Mouse (Mus musculus) forebrain, postnatal 0 days (tissue): Measurements from ENCODE around the gene Zfp467. TPM values are rescaled to one million over a fixed set of nuclear protein-coding genes. Genes with fewer than 3 reads are reported as not detected.

Source experiments
- ATAC-seq: fragments of 200-750 bp; cut with Nextera tagmentation; 2 replicates; pipeline ENCODE4 v1.8.0; 2017; ENCODE audit warnings: mild to moderate bottlenecking, moderate library complexity
- DNase-seq: peaks from one replicate; pipeline ENCODE4 v3.0.0-alpha.2; 2015
- H3K27ac ChIP-seq: fragments of 300-500 bp; sonication (generic); 2 replicates; pipeline ENCODE4 v1.5.1; 2014; ENCODE audit warnings: low read depth, mild to moderate bottlenecking, antibody characterized with exemption, low read length, moderate library complexity, mixed read lengths
- H3K27me3 ChIP-seq: fragments of 300-500 bp; sonication (generic); 2 replicates; pipeline ENCODE4 v1.6.1; 2014; ENCODE audit warnings: mild to moderate bottlenecking, low read length, mixed read lengths; ENCODE audit not compliant: insufficient read depth
- H3K36me3 ChIP-seq: fragments of 300-500 bp; sonication (generic); 2 replicates; pipeline ENCODE4 v1.6.1; 2014; ENCODE audit warnings: mild to moderate bottlenecking, moderate library complexity; ENCODE audit not compliant: insufficient read depth
- H3K4me1 ChIP-seq: fragments of 300-500 bp; sonication (generic); 2 replicates; pipeline ENCODE4 v1.6.1; 2014; ENCODE audit warnings: antibody characterized with exemption; ENCODE audit not compliant: insufficient read depth
- H3K4me2 ChIP-seq: fragments of 300-500 bp; sonication (generic); 2 replicates; pipeline ENCODE4 v1.6.1; 2014; ENCODE audit warnings: low read depth, mild to moderate bottlenecking, moderate library complexity
- H3K4me3 ChIP-seq: fragments of 300-500 bp; sonication (generic); 2 replicates; pipeline ENCODE4 v1.5.1; 2014; ENCODE audit warnings: low read depth, low read length, mixed read lengths
- H3K9ac ChIP-seq: fragments of 300-500 bp; sonication (generic); 2 replicates; pipeline ENCODE4 v1.6.1; 2014; ENCODE audit warnings: mild to moderate bottlenecking
- H3K9me3 ChIP-seq: fragments of 300-500 bp; sonication (generic); 2 replicates; pipeline ENCODE4 v1.6.1; 2016; ENCODE audit warnings: low read length
- CTCF ChIP-seq: sonication (generic); IDR thresholded peaks from 2 replicates; pipeline ENCODE4 v1.5.1; 2016; ENCODE audit warnings: antibody characterized with exemption, control low read depth, low read depth
- WGBS: fragments of 180-500 bp; shearing (Covaris S2); extraction: QIAGEN DNeasy Blood & Tissue Kit; methylation state at CpG from one replicate; pipeline ENCODE4 v1.1.7; 2014; 5-methylcytosine and 5-hydroxymethylcytosine counted together
- polyA plus RNA-seq: library from polyadenylated mRNA; unstranded; fragments of >200 nt; fragmentation: Nextera tagmentation; extraction: Ambion mirVana; gene quantifications from 2 replicates; pipeline ENCODE4 v1.2.1, GENCODE M21; 2015
- total RNA-seq: library from RNA; depleted of rRNA; stranded (reverse); fragments of >200 nt; gene quantifications from 2 replicates; pipeline ENCODE4 v1.2.3, GENCODE M21; 2014

Zfp467 gene
- total and polyA plus RNA-seq, 2 experiments from 2014 or later = 28.6 to 40.4 TPM

- Histone ChIP-seq H3K4me3 (no peak overlapping the region), H3K4me1 (no peaks in the 10 kb centered on the region), H3K9ac (no peak overlapping the region), H3K4me2 (no peak overlapping the region), H3K36me3 (no peaks in the 10 kb centered on the region), H3K9me3 (no peaks in the 10 kb centered on the region), H3K27ac (no peak overlapping the region), H3K27me3 (no peaks in the 10 kb centered on the region)
- TF ChIP-seq CTCF = no peak
- no peak for DNase-seq
- no peak for ATAC-seq
- 61% methylated on average over 4 of the region's 4 CpGs for WGBS
Observed at GRCm38 (mm10) chr6:48478446-48478845, 32.8 kb upstream of the Zfp467 start.

GRCm38 (mm10) chr6:48470739-48471138 lies 25.1 kb upstream of the Zfp467 start:
- Histone ChIP-seq H3K4me2 (no peak overlapping the region), H3K4me1 (no peaks in the 10 kb centered on the region), H3K4me3 (no peak overlapping the region), H3K9ac (no peak overlapping the region), H3K9me3 (no peaks in the 10 kb centered on the region), H3K36me3 (no peaks in the 10 kb centered on the region), H3K27me3 (no peaks in the 10 kb centered on the region), H3K27ac (no peak overlapping the region)
- DNase-seq (no peak), ATAC-seq (no peak)
- TF ChIP-seq CTCF = no peak
- 86% methylated on average over 2 of the region's 2 CpGs for WGBS

DNA sequence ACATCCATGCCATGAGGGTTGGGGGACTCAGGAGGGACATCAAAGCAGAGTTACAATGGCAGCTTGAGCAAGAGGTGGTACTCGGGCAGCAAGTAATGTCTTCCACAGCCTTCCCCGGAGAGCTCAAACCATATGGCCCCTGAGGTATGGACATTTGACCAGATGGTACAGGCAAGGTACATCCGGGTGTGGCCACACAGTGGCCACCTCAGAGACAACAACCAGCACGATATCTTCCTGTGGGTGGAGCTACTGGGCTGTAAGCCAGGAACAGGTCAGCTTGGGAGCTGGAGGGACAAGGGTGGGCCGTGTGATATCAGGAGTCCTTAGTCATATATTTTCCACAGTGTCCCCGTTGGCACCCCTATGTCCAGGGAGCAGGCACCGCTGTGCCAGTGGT lies 21.9 kb upstream of the Zfp467 start:
- Histone ChIP-seq H3K27ac (no peak overlapping the region), H3K9me3 (no peaks in the 10 kb centered on the region), H3K4me3 (no peak overlapping the region), H3K4me1 (no peaks in the 10 kb centered on the region), H3K27me3 (no peaks in the 10 kb centered on the region), H3K9ac (no peak overlapping the region), H3K4me2 (no peak overlapping the region), H3K36me3 (no peaks in the 10 kb centered on the region)
- WGBS = 83% methylated on average over 7 of the region's 7 CpGs
- no peak for TF ChIP-seq CTCF
- ATAC-seq (no peak), DNase-seq (no peak)

- Histone ChIP-seq H3K27ac (no peak overlapping the region), H3K9me3 (no peaks in the 10 kb centered on the region), H3K27me3 (no peaks in the 10 kb centered on the region), H3K9ac (no peak overlapping the region), H3K4me1 (no peaks in the 10 kb centered on the region), H3K4me3 (no peak overlapping the region), H3K4me2 (no peak overlapping the region), H3K36me3 (no peaks in the 10 kb centered on the region)
- DNase-seq = no peak
- no peak for ATAC-seq
- TF ChIP-seq CTCF = no peak
- 43% methylated on average over 6 of the region's 6 CpGs for WGBS
Observed at GRCm38 (mm10) chr6:48466715-48467114, 21.1 kb upstream of the Zfp467 start.

GRCm38 (mm10) chr6:48464966-48465679 lies 19.5 kb upstream of the Zfp467 start:
- Histone ChIP-seq H3K4me3 (no peak overlapping the region), H3K36me3 (no peaks in the 10 kb centered on the region), H3K4me1 (no peaks in the 10 kb centered on the region), H3K27me3 (no peaks in the 10 kb centered on the region), H3K9me3 (no peaks in the 10 kb centered on the region), H3K9ac (no peak overlapping the region), H3K27ac (no peak overlapping the region), H3K4me2 (no peak overlapping the region)
- WGBS = 92% methylated on average over 13 of the region's 13 CpGs
- DNase-seq (no peak), ATAC-seq (no peak)
- no peak for TF ChIP-seq CTCF

- Histone ChIP-seq H3K36me3 (no peaks in the 10 kb centered on the region), H3K4me3 (no peak overlapping the region), H3K9me3 (no peaks in the 10 kb centered on the region), H3K27me3 (no peaks in the 10 kb centered on the region), H3K27ac (no peak overlapping the region), H3K9ac (no peak overlapping the region), H3K4me2 (no peak overlapping the region), H3K4me1 (no peaks in the 10 kb centered on the region)
- WGBS = 68% methylated on average over 3 of the region's 3 CpGs
- DNase-seq = no peak
- ATAC-seq = no peak
- no peak for TF ChIP-seq CTCF
Observed at GRCm38 (mm10) chr6:48452771-48453170, 7.1 kb upstream of the Zfp467 start.

DNA sequence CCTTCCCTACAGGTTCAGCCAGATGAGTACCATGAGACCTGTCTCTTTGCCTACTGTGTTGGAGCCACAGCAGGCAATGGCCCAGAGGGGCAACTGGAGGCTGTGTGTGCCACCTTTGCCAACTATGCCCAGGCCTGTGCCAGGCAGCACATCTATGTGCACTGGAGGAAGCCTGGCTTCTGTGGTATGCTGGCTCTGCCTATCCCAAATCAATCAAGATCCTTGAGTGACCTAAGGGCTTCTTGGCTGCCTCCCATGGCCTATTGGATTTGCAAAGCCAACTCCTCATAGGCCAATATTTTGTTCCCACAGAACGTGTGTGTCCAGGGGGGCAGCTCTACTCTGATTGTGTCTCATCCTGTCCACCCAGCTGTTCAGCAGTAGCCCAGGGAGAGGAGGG lies 6.5 kb upstream of the Zfp467 start:
- 42% methylated on average over 1 of the region's 1 CpGs for WGBS
- Histone ChIP-seq H3K36me3 (no peaks in the 10 kb centered on the region), H3K4me3 (no peak overlapping the region), H3K4me2 (no peak overlapping the region), H3K4me1 (no peaks in the 10 kb centered on the region), H3K27ac (no peak overlapping the region), H3K9me3 (no peaks in the 10 kb centered on the region), H3K27me3 (no peaks in the 10 kb centered on the region), H3K9ac (no peak overlapping the region)
- ATAC-seq = no peak
- DNase-seq = no peak
- no peak for TF ChIP-seq CTCF
